Mouse (Mus musculus): Measurements from ENCODE around the gene Pvalb. TPM values are rescaled to one million over a fixed set of nuclear protein-coding genes. Genes with fewer than 3 reads are reported as not detected.

The Pvalb gene
- 0.26 TPM in 1 of 2 replicates, not detected in the other for polyA plus RNA-seq (2014; fragmentation: Nextera tagmentation; extraction: Ambion mirVana)

DNA sequence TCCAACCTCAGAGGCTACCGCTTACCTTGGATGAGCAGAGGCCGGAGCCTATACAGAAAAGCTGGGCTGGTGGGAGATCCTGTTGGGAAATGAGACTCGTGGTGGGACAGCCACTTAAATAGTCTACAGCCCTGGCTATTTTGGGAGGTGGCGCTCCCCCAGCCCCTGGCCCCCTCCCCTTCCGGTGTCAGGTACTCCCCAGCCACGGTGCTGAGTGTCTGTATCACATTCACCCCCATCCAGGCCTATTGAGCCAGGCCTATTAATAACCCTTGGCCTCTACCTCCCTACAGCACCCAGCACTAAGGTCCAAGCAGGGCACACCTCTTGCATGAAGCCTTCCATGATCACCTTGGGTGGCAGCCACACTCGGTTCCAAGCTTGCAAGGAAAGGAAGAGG lies at the start of gene Pvalb:
TSS of gene Pvalb (minus strand) at position 89 of the 400 bp plus-strand sequence.
- WGBS: 91% methylated on average over 7 of the region's 7 CpGs
- no peak for DNase-seq (ENCODE audit: low spot score)
- Histone ChIP-seq H3K4me1 (ENCODE audit: control insufficient read depth, insufficient read depth, low read length) (peaks cover 4% of the 10 kb centered on the region; the same call in 1 of the 2 replicates), H3K4me3 (ENCODE audit: low read depth, low read length) (no peak within 1 kb of the TSS), H3K27ac (ENCODE audit: low read depth, low read length) (no peak within 1 kb of the TSS), H3K36me3 (ENCODE audit: control insufficient read depth, insufficient read depth, low read length) (no peaks in the 10 kb centered on the region), H3K9me3 (ENCODE audit: control insufficient read depth, low read length) (no peaks in the 10 kb centered on the region), H3K4me2 (ENCODE audit: low read depth) (no peak within 1 kb of the TSS), H3K27me3 (ENCODE audit: control insufficient read depth, insufficient read depth, low read length) (peaks cover 23% of the 10 kb centered on the region), H3K9ac (ENCODE audit: low read length) (no peak within 1 kb of the TSS)
- ATAC-seq (ENCODE audit: insufficient read depth, low FRiP score, low TSS enrichment): no peak

DNA sequence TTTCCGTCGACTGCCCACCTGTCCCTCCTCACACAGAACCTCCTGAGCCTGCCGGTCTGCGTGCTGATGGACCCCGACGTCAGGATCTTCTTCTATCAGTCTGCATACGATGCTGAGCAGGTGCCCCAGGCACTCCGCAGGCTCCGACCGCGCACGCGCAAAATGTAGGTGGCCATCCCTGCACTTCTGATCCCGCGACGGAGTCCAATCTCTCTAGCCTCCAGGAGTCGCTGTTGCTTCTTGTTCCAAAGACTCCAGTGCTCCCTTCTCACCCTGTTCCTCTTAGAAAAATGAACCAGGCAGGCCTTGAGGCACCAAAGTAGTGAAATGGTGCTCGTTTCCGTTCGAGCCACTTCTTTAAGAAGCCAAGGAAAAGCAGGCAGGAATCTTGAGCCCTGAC lies 48.6 kb upstream of the Pvalb start:
- H3K4me3 ChIP-seq (ENCODE audit: low read depth, low read length): no peak overlapping the region
- no peak overlapping the region for H3K9ac ChIP-seq (ENCODE audit: low read length)
- H3K27me3 ChIP-seq (ENCODE audit: control insufficient read depth, insufficient read depth, low read length): no peaks in the 10 kb centered on the region
- H3K9me3 ChIP-seq (ENCODE audit: control insufficient read depth, low read length): no peaks in the 10 kb centered on the region
- no peaks in the 10 kb centered on the region for H3K4me1 ChIP-seq (ENCODE audit: control insufficient read depth, insufficient read depth, low read length)
- no peak overlapping the region for H3K27ac ChIP-seq (ENCODE audit: low read depth, low read length)
- ATAC-seq (ENCODE audit: insufficient read depth, low FRiP score, low TSS enrichment): no peak
- 25% methylated on average over 20 of the region's 20 CpGs for WGBS
- no peaks in the 10 kb centered on the region for H3K36me3 ChIP-seq (ENCODE audit: control insufficient read depth, insufficient read depth, low read length)
- no peak overlapping the region for H3K4me2 ChIP-seq (ENCODE audit: low read depth)
- peak; percentile 72 for DNase-seq (ENCODE audit: low spot score)

- WGBS: 80% methylated on average over 3 of the region's 3 CpGs
- H3K27me3 ChIP-seq (ENCODE audit: control insufficient read depth, insufficient read depth, low read length): no peaks in the 10 kb centered on the region
- no peaks in the 10 kb centered on the region for H3K9me3 ChIP-seq (ENCODE audit: control insufficient read depth, low read length)
- no peak overlapping the region for H3K4me2 ChIP-seq (ENCODE audit: low read depth)
- no peaks in the 10 kb centered on the region for H3K36me3 ChIP-seq (ENCODE audit: control insufficient read depth, insufficient read depth, low read length)
- ATAC-seq (ENCODE audit: insufficient read depth, low FRiP score, low TSS enrichment) (no peak), DNase-seq (ENCODE audit: low spot score) (no peak)
- no peak overlapping the region for H3K9ac ChIP-seq (ENCODE audit: low read length)
- no peaks in the 10 kb centered on the region for H3K4me1 ChIP-seq (ENCODE audit: control insufficient read depth, insufficient read depth, low read length)
- no peak overlapping the region for H3K4me3 ChIP-seq (ENCODE audit: low read depth, low read length)
- H3K27ac ChIP-seq (ENCODE audit: low read depth, low read length): no peak overlapping the region
Measured at GRCm38 (mm10) chr15:78248410-78248809, 42.2 kb upstream of the Pvalb start.

GRCm38 (mm10) chr15:78247659-78248058 lies 41.5 kb upstream of the Pvalb start:
- no peaks in the 10 kb centered on the region for H3K4me1 ChIP-seq (ENCODE audit: control insufficient read depth, insufficient read depth, low read length)
- no peak overlapping the region for H3K4me2 ChIP-seq (ENCODE audit: low read depth)
- no peak overlapping the region for H3K4me3 ChIP-seq (ENCODE audit: low read depth, low read length)
- no peak overlapping the region for H3K27ac ChIP-seq (ENCODE audit: low read depth, low read length)
- 84% methylated on average over 2 of the region's 2 CpGs for WGBS
- no peaks in the 10 kb centered on the region for H3K9me3 ChIP-seq (ENCODE audit: control insufficient read depth, low read length)
- ATAC-seq (ENCODE audit: insufficient read depth, low FRiP score, low TSS enrichment) (no peak), DNase-seq (ENCODE audit: low spot score) (no peak)
- no peaks in the 10 kb centered on the region for H3K27me3 ChIP-seq (ENCODE audit: control insufficient read depth, insufficient read depth, low read length)
- H3K9ac ChIP-seq (ENCODE audit: low read length): no peak overlapping the region
- no peaks in the 10 kb centered on the region for H3K36me3 ChIP-seq (ENCODE audit: control insufficient read depth, insufficient read depth, low read length)

DNA sequence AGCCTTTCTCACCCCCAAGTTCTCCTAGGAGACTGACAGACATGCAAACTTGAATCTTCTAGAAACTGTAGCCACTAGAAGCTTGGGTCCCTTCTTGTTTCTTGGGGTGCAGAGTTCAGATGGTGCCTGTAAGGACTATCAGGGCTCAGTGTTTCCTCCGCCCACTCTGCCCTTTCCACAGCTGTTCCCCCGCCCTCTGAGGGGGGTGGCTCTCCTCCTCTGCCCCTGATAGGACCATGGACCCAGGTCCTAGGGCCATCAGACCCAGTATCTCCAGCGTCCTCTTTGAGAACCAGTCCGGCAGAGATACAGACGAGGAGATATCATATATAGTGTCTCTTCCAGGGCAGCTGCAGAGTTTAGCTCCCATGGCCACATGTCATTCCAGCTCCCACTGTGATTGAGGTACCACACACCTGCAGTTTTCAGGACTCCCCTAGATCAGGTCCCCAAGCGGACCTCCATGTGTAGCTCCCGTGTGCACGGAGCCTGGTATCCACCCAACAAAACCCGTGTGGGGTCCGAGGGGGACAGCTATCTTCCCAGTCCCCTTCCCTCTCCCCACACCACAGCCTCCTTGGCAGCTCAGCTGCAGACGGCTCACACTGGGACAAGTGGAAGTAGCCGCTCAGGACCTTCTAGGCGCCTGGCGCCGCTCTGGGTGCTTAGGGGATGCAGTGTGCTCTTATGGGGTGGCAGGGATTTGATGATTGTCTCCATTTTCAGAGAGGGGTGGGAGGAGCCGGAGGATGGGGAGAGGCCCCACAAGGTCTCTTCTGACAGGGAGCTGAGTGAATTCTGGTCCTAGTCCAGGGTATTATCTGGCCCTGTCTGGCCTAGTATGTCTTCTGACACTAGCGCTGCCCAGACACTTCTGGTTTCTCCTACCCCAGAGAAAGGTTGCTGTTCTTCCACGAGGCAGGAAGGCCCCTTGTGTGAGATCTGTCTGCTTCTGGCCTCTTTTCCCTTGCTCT lies 40.2 kb upstream of the Pvalb start:
- Histone ChIP-seq H3K9ac (ENCODE audit: low read length) (no peak overlapping the region), H3K27ac (ENCODE audit: low read depth, low read length) (no peak overlapping the region), H3K4me1 (ENCODE audit: control insufficient read depth, insufficient read depth, low read length) (no peaks in the 10 kb centered on the region), H3K4me2 (ENCODE audit: low read depth) (no peak overlapping the region), H3K4me3 (ENCODE audit: low read depth, low read length) (no peak overlapping the region), H3K9me3 (ENCODE audit: control insufficient read depth, low read length) (no peaks in the 10 kb centered on the region), H3K27me3 (ENCODE audit: control insufficient read depth, insufficient read depth, low read length) (no peaks in the 10 kb centered on the region), H3K36me3 (ENCODE audit: control insufficient read depth, insufficient read depth, low read length) (no peaks in the 10 kb centered on the region)
- ATAC-seq (ENCODE audit: insufficient read depth, low FRiP score, low TSS enrichment): no peak
- DNase-seq (ENCODE audit: low spot score): no peak
- WGBS: 82% methylated on average over 18 of the region's 18 CpGs

GRCm38 (mm10) chr15:78244695-78245492 lies 38.7 kb upstream of the Pvalb start, which contains the start of gene Ncf4:
Gene Ncf4 (plus strand): TSS chr15:78244801.
- no peak within 1 kb of the TSS for H3K9ac ChIP-seq (ENCODE audit: low read length)
- DNase-seq (ENCODE audit: low spot score) (no peak), ATAC-seq (ENCODE audit: insufficient read depth, low FRiP score, low TSS enrichment) (no peak)
- H3K27me3 ChIP-seq (ENCODE audit: control insufficient read depth, insufficient read depth, low read length): no peaks in the 10 kb centered on the region
- H3K4me3 ChIP-seq (ENCODE audit: low read depth, low read length): no peak within 1 kb of the TSS
- H3K4me2 ChIP-seq (ENCODE audit: low read depth): no peak within 1 kb of the TSS
- H3K9me3 ChIP-seq (ENCODE audit: control insufficient read depth, low read length): no peaks in the 10 kb centered on the region
- WGBS: 79% methylated on average over 7 of the region's 7 CpGs
- H3K4me1 ChIP-seq (ENCODE audit: control insufficient read depth, insufficient read depth, low read length): no peaks in the 10 kb centered on the region
- no peaks in the 10 kb centered on the region for H3K36me3 ChIP-seq (ENCODE audit: control insufficient read depth, insufficient read depth, low read length)
- no peak within 1 kb of the TSS for H3K27ac ChIP-seq (ENCODE audit: low read depth, low read length)

- WGBS: 81% methylated on average over 6 of the region's 6 CpGs
- ATAC-seq (ENCODE audit: insufficient read depth, low FRiP score, low TSS enrichment): no peak
- no peak for DNase-seq (ENCODE audit: low spot score)
Measured at GRCm38 (mm10) chr15:78243774-78244173, 37.6 kb upstream of the Pvalb start.

GRCm38 (mm10) chr15:78243061-78243460 lies 36.9 kb upstream of the Pvalb start:
- no peak overlapping the region for H3K4me2 ChIP-seq (ENCODE audit: low read depth)
- H3K9ac ChIP-seq (ENCODE audit: low read length): no peak overlapping the region
- H3K4me3 ChIP-seq (ENCODE audit: low read depth, low read length): no peak overlapping the region
- H3K27ac ChIP-seq (ENCODE audit: low read depth, low read length): no peak overlapping the region
- H3K36me3 ChIP-seq (ENCODE audit: control insufficient read depth, insufficient read depth, low read length): no peaks in the 10 kb centered on the region
- H3K9me3 ChIP-seq (ENCODE audit: control insufficient read depth, low read length): no peaks in the 10 kb centered on the region
- ATAC-seq (ENCODE audit: insufficient read depth, low FRiP score, low TSS enrichment) (no peak), DNase-seq (ENCODE audit: low spot score) (no peak)
- H3K4me1 ChIP-seq (ENCODE audit: control insufficient read depth, insufficient read depth, low read length): no peaks in the 10 kb centered on the region
- H3K27me3 ChIP-seq (ENCODE audit: control insufficient read depth, insufficient read depth, low read length): no peaks in the 10 kb centered on the region
- WGBS: 78% methylated on average over 8 of the region's 8 CpGs

More at GRCm38 (mm10) chr15:78243774-78244173, 37.6 kb upstream of the Pvalb start:
- no peaks in the 10 kb centered on the region for H3K36me3 ChIP-seq (ENCODE audit: control insufficient read depth, insufficient read depth, low read length)
- no peaks in the 10 kb centered on the region for H3K4me1 ChIP-seq (ENCODE audit: control insufficient read depth, insufficient read depth, low read length)
- no peak overlapping the region for H3K27ac ChIP-seq (ENCODE audit: low read depth, low read length)
- H3K27me3 ChIP-seq (ENCODE audit: control insufficient read depth, insufficient read depth, low read length): no peaks in the 10 kb centered on the region
- no peak overlapping the region for H3K4me2 ChIP-seq (ENCODE audit: low read depth)
- no peak overlapping the region for H3K9ac ChIP-seq (ENCODE audit: low read length)
- no peaks in the 10 kb centered on the region for H3K9me3 ChIP-seq (ENCODE audit: control insufficient read depth, low read length)
- H3K4me3 ChIP-seq (ENCODE audit: low read depth, low read length): no peak overlapping the region

Measured in neural tube, embryonic 11.5 days (tissue).